Mouse (Mus musculus) E14TG2a.4 (cell line): Measurements from ENCODE around the gene Cplx3.
A peak's percentile ranks its signal among the peaks of the same experiment; 100 is the strongest.

Experiments used
- CTCF ChIP-seq: conservative IDR thresholded peaks from 2 replicates; pipeline ENCODE4 v1.5.1; 2014; ENCODE audit warnings: low read length
- POU5F1 ChIP-seq: IDR thresholded peaks from 2 replicates; pipeline ENCODE4 v1.6.1; 2014; ENCODE audit warnings: low read length, borderline replicate concordance

GRCm38 (mm10) chr9:57655749-57656148, 49.7 kb upstream of the Cplx3 start:
- peak; percentile 67 for TF ChIP-seq CTCF
- no peak for TF ChIP-seq POU5F1
